In genomic region chr3:140348670-140349069, GRCm38 (mm10) we compare ENCODE assay signal across 28 mouse cellular contexts.
DNase-seq lines count a peak whose midpoint lies in the region; ATAC-seq lines count a peak whose summit lies in the region.
"Had no signal": no experiment of that assay in that cellular context is flagged by ENCODE, and none has a peak within 500 bp of the region (broad histone marks: within the 10 kb centered on the region; RNA-seq: fewer than 3 reads in every experiment).

No protein-coding gene starts in this region.

- no peak overlapping the region for H3K4me2 ChIP-seq in forebrain, embryonic 11.5 days (ENCODE audit: low read depth, low read length, severe bottlenecking)
- H3K4me2 ChIP-seq in forebrain, embryonic 13.5 days = no peak overlapping the region
- H3K4me2 ChIP-seq in hindbrain, embryonic 14.5 days (replicated peaks) = no peak overlapping the region
- H3K4me2 ChIP-seq in hindbrain, embryonic 11.5 days (replicated peaks; ENCODE audit: low read depth, low read length) = no peak overlapping the region
- no peak overlapping the region for H3K4me2 ChIP-seq in midbrain, embryonic 14.5 days (ENCODE audit: low read length)
- no peak overlapping the region for H3K4me2 ChIP-seq in heart, embryonic 12.5 days
- H3K4me2 ChIP-seq: heart, embryonic 13.5 days had no signal

- no peaks in the 10 kb centered on the region for H3K36me3 ChIP-seq in forebrain, embryonic 11.5 days (ENCODE audit: control insufficient read depth, insufficient read depth, low read length)
- H3K36me3 ChIP-seq in forebrain, embryonic 13.5 days (ENCODE audit: poor library complexity, severe bottlenecking) = no peaks in the 10 kb centered on the region
- no peaks in the 10 kb centered on the region for H3K36me3 ChIP-seq in hindbrain, embryonic 14.5 days (replicated peaks; ENCODE audit: control insufficient read depth, insufficient read depth)
- H3K36me3 ChIP-seq in hindbrain, embryonic 11.5 days (ENCODE audit: control insufficient read depth, insufficient read depth, low read length) = no peaks in the 10 kb centered on the region
- H3K36me3 ChIP-seq in midbrain, embryonic 14.5 days (ENCODE audit: control insufficient read depth, insufficient read depth, low read length) = no peaks in the 10 kb centered on the region
- H3K36me3 ChIP-seq in midbrain, embryonic 10.5 days = no peaks in the 10 kb centered on the region
- H3K36me3 ChIP-seq in heart, embryonic 12.5 days = no peaks in the 10 kb centered on the region
- H3K36me3 ChIP-seq: G1E; heart, embryonic 13.5 days had no signal

- H3K4me3 ChIP-seq in forebrain, embryonic 11.5 days (ENCODE audit: low read depth, low read length) = no peak overlapping the region
- H3K4me3 ChIP-seq in forebrain, embryonic 13.5 days = no peak overlapping the region
- H3K4me3 ChIP-seq in hindbrain, embryonic 14.5 days (replicated peaks; ENCODE audit: low read length) = no peak overlapping the region
- no peak overlapping the region for H3K4me3 ChIP-seq in hindbrain, embryonic 11.5 days (ENCODE audit: low read depth, low read length)
- no peak overlapping the region for H3K4me3 ChIP-seq in midbrain, embryonic 14.5 days (replicated peaks; ENCODE audit: low read depth, low read length)
- H3K4me3 ChIP-seq in midbrain, embryonic 10.5 days = no peak overlapping the region
- no peak overlapping the region for H3K4me3 ChIP-seq in heart, embryonic 12.5 days
- H3K4me3 ChIP-seq: heart, adult 2 months; heart, embryonic 13.5 days; layer of hippocampus, adult 2 months; left cerebral cortex, adult 2 months had no signal

- H3K27ac ChIP-seq in forebrain, embryonic 11.5 days (ENCODE audit: low read depth, low read length) = no peak overlapping the region
- H3K27ac ChIP-seq in forebrain, embryonic 13.5 days = no peak overlapping the region
- no peak overlapping the region for H3K27ac ChIP-seq in hindbrain, embryonic 14.5 days
- no peak overlapping the region for H3K27ac ChIP-seq in hindbrain, embryonic 11.5 days (ENCODE audit: low read depth, low read length)
- H3K27ac ChIP-seq in midbrain, embryonic 14.5 days (replicated peaks; ENCODE audit: low read depth, low read length) = no peak overlapping the region
- no peak overlapping the region for H3K27ac ChIP-seq in midbrain, embryonic 10.5 days (replicated peaks)
- no peak overlapping the region for H3K27ac ChIP-seq in heart, embryonic 12.5 days (ENCODE audit: poor library complexity, severe bottlenecking)
- H3K27ac ChIP-seq: heart, adult 2 months; heart, embryonic 13.5 days; layer of hippocampus, adult 2 months; left cerebral cortex, adult 2 months; liver, embryonic 14.5 days; macrophage; stomach, postnatal 0 days had no signal

- DNase-seq in forebrain, embryonic 11.5 days (ENCODE audit: low spot score) = no peak
- DNase-seq in hindbrain, embryonic 14.5 days (ENCODE audit: low spot score) = peak; percentile 28
- no peak for DNase-seq in hindbrain, embryonic 11.5 days (ENCODE audit: low spot score)
- peak; percentile 33 for DNase-seq in midbrain, embryonic 14.5 days
- DNase-seq in midbrain, embryonic 10.5 days (ENCODE audit: low spot score) = no peak
- DNase-seq: adrenal gland, adult 8-10 months; cerebellum, adult 8-10 months; cerebellum, postnatal 25 days; heart, adult 2 months; heart, postnatal 10 days; kidney, adult 18-20 months; kidney, postnatal 36 days; liver; lung, adult 2 months; lung, postnatal 10 days; right cerebral cortex, adult 18-20 months; right cerebral cortex, postnatal 4 days; thymus, adult 18-20 months; thymus, postnatal 25 days had no signal

- H3K9ac ChIP-seq in forebrain, embryonic 11.5 days (ENCODE audit: low read length) = no peak overlapping the region
- H3K9ac ChIP-seq in forebrain, embryonic 13.5 days = no peak overlapping the region
- H3K9ac ChIP-seq in hindbrain, embryonic 14.5 days = no peak overlapping the region
- no peak overlapping the region for H3K9ac ChIP-seq in hindbrain, embryonic 11.5 days (ENCODE audit: low read depth, low read length)
- H3K9ac ChIP-seq in midbrain, embryonic 14.5 days (replicated peaks; ENCODE audit: low read length) = no peak overlapping the region
- no peak overlapping the region for H3K9ac ChIP-seq in heart, embryonic 12.5 days
- H3K9ac ChIP-seq: heart, embryonic 13.5 days; liver, embryonic 14.5 days had no signal

- ATAC-seq in forebrain, embryonic 11.5 days (replicated peaks; ENCODE audit: low FRiP score) = peak; percentile 69
- no peak for ATAC-seq in forebrain, embryonic 13.5 days
- peak; percentile 40; the same call in 1 of the 2 replicates for ATAC-seq in hindbrain, embryonic 14.5 days (ENCODE audit: low FRiP score)
- ATAC-seq in hindbrain, embryonic 11.5 days (ENCODE audit: low FRiP score) = no peak
- ATAC-seq in midbrain, embryonic 14.5 days (ENCODE audit: low FRiP score, low TSS enrichment) = 0 out of 2 replicates have a peak, but pooled peaks have one; percentile 17
- ATAC-seq in heart, embryonic 12.5 days (ENCODE audit: insufficient number of reproducible peaks, low FRiP score) = no peak

- no peaks in the 10 kb centered on the region for H3K9me3 ChIP-seq in forebrain, embryonic 11.5 days (ENCODE audit: control insufficient read depth, low read length)
- no peaks in the 10 kb centered on the region for H3K9me3 ChIP-seq in forebrain, embryonic 13.5 days (replicated peaks)
- no peaks in the 10 kb centered on the region for H3K9me3 ChIP-seq in hindbrain, embryonic 14.5 days (ENCODE audit: control insufficient read depth, low read length)
- no peaks in the 10 kb centered on the region for H3K9me3 ChIP-seq in hindbrain, embryonic 11.5 days (ENCODE audit: control insufficient read depth, low read length)
- no peaks in the 10 kb centered on the region for H3K9me3 ChIP-seq in midbrain, embryonic 14.5 days (ENCODE audit: control insufficient read depth, low read length)
- no peaks in the 10 kb centered on the region for H3K9me3 ChIP-seq in midbrain, embryonic 10.5 days (replicated peaks)
- H3K9me3 ChIP-seq in heart, embryonic 12.5 days (replicated peaks) = no peaks in the 10 kb centered on the region
- H3K9me3 ChIP-seq: G1E; heart, embryonic 13.5 days had no signal

- no peaks in the 10 kb centered on the region for H3K27me3 ChIP-seq in forebrain, embryonic 11.5 days (ENCODE audit: control insufficient read depth, insufficient read depth, low read length)
- no peaks in the 10 kb centered on the region for H3K27me3 ChIP-seq in forebrain, embryonic 13.5 days
- H3K27me3 ChIP-seq in hindbrain, embryonic 14.5 days (ENCODE audit: control insufficient read depth, insufficient read depth, low read length) = no peaks in the 10 kb centered on the region
- no peaks in the 10 kb centered on the region for H3K27me3 ChIP-seq in hindbrain, embryonic 11.5 days (ENCODE audit: control insufficient read depth, insufficient read depth, low read length)
- H3K27me3 ChIP-seq in midbrain, embryonic 14.5 days (ENCODE audit: control insufficient read depth, insufficient read depth, low read length) = no peaks in the 10 kb centered on the region
- H3K27me3 ChIP-seq in midbrain, embryonic 10.5 days (ENCODE audit: low read depth, poor library complexity, severe bottlenecking) = no peaks in the 10 kb centered on the region
- no peaks in the 10 kb centered on the region for H3K27me3 ChIP-seq in heart, embryonic 12.5 days (replicated peaks)
- H3K27me3 ChIP-seq: heart, embryonic 13.5 days had no signal

- WGBS in forebrain, embryonic 11.5 days = 64% methylated on average over 3 of the region's 3 CpGs
- WGBS in forebrain, embryonic 13.5 days = 49% methylated on average over 3 of the region's 3 CpGs
- WGBS in hindbrain, embryonic 14.5 days = 40% methylated on average over 3 of the region's 3 CpGs
- 73% methylated on average over 3 of the region's 3 CpGs for WGBS in hindbrain, embryonic 11.5 days
- WGBS in midbrain, embryonic 14.5 days = 39% methylated on average over 3 of the region's 3 CpGs
- 88% methylated on average over 3 of the region's 3 CpGs for WGBS in midbrain, embryonic 10.5 days
- 75% methylated on average over 3 of the region's 3 CpGs for WGBS in heart, embryonic 12.5 days

- no peaks in the 10 kb centered on the region for H3K4me1 ChIP-seq in forebrain, embryonic 11.5 days (replicated peaks; ENCODE audit: control insufficient read depth, insufficient read depth, low read length)
- no peaks in the 10 kb centered on the region for H3K4me1 ChIP-seq in forebrain, embryonic 13.5 days
- H3K4me1 ChIP-seq in hindbrain, embryonic 14.5 days (replicated peaks; ENCODE audit: control insufficient read depth, insufficient read depth, low read length) = no peaks in the 10 kb centered on the region
- no peaks in the 10 kb centered on the region for H3K4me1 ChIP-seq in hindbrain, embryonic 11.5 days (replicated peaks; ENCODE audit: control insufficient read depth, insufficient read depth, low read length)
- no peaks in the 10 kb centered on the region for H3K4me1 ChIP-seq in midbrain, embryonic 14.5 days (ENCODE audit: control insufficient read depth, insufficient read depth, low read length)
- H3K4me1 ChIP-seq in midbrain, embryonic 10.5 days = no peaks in the 10 kb centered on the region
- H3K4me1 ChIP-seq in heart, embryonic 12.5 days (replicated peaks) = no peaks in the 10 kb centered on the region
- H3K4me1 ChIP-seq: heart, embryonic 13.5 days had no signal

Comparison
In these comparisons a context has a peak if more than half of its experiments do, and no peak if none do; other contexts are left out.
1. ATAC-seq: peak in forebrain, embryonic 11.5 days (single experiment), hindbrain, embryonic 14.5 days (single experiment) and midbrain, embryonic 14.5 days (single experiment); none in forebrain, embryonic 13.5 days (single experiment), hindbrain, embryonic 11.5 days (single experiment) and heart, embryonic 12.5 days (single experiment).
2. DNase-seq: peak in hindbrain, embryonic 14.5 days (single experiment) and midbrain, embryonic 14.5 days (single experiment); none in forebrain, embryonic 11.5 days (single experiment), hindbrain, embryonic 11.5 days (single experiment) and midbrain, embryonic 10.5 days (single experiment).